Mouse (Mus musculus) lung, embryonic 14.5 days (tissue): ENCODE measurements around the gene Fam71e1. TPM values are rescaled to one million over a fixed set of nuclear protein-coding genes. Genes with fewer than 3 reads are reported as not detected.
A peak's percentile ranks its signal among the peaks of the same experiment; 100 is the strongest.

Source experiments
- ATAC-seq: fragments of 200-750 bp; cut with Nextera tagmentation; 2 replicates; pipeline ENCODE4 v1.8.0; 2017; ENCODE audit warnings: mild to moderate bottlenecking, moderate TSS enrichment, moderate library complexity; ENCODE audit not compliant: insufficient read depth
- DNase-seq: peaks from one replicate; pipeline ENCODE4 v3.0.0-alpha.2; 2015
- H3K27ac ChIP-seq: fragments of 300-500 bp; sonication (generic); 2 replicates; pipeline ENCODE4 v1.5.1; 2014; ENCODE audit warnings: low read depth, mild to moderate bottlenecking, moderate library complexity
- H3K27me3 ChIP-seq: fragments of 300-500 bp; sonication (generic); 2 replicates; pipeline ENCODE4 v1.6.1; 2014; ENCODE audit warnings: low read length, control low read depth; ENCODE audit not compliant: insufficient read depth
- H3K36me3 ChIP-seq: fragments of 300-500 bp; sonication (generic); 2 replicates; pipeline ENCODE4 v1.6.1; 2014; ENCODE audit warnings: control low read depth; ENCODE audit not compliant: insufficient read depth
- H3K4me1 ChIP-seq: fragments of 300-500 bp; sonication (generic); 2 replicates; pipeline ENCODE4 v1.6.1; 2014; ENCODE audit warnings: antibody characterized with exemption, control low read depth; ENCODE audit not compliant: insufficient read depth
- H3K4me2 ChIP-seq: fragments of 300-500 bp; sonication (generic); 2 replicates; pipeline ENCODE4 v1.6.1; 2014; ENCODE audit warnings: mild to moderate bottlenecking
- H3K4me3 ChIP-seq: fragments of 300-500 bp; sonication (generic); 2 replicates; pipeline ENCODE4 v1.5.1; 2014; ENCODE audit warnings: low read depth, low read length
- H3K9ac ChIP-seq: fragments of 300-500 bp; sonication (generic); 2 replicates; pipeline ENCODE4 v1.6.1; 2014
- H3K9me3 ChIP-seq: fragments of 300-500 bp; sonication (generic); 2 replicates; pipeline ENCODE4 v1.6.1; 2016; ENCODE audit warnings: low read depth, low read length, control low read depth
- CTCF ChIP-seq: IDR thresholded peaks from 2 replicates; pipeline ENCODE4 v1.5.1; 2016; ENCODE audit warnings: antibody characterized with exemption, low read depth
- WGBS: fragments of 180-500 bp; shearing (Covaris S2); extraction: QIAGEN DNeasy Blood & Tissue Kit; methylation state at CpG from one replicate; pipeline ENCODE4 v1.1.7; 2014; 5-methylcytosine and 5-hydroxymethylcytosine counted together
- polyA plus RNA-seq: library from polyadenylated mRNA; unstranded; fragments of >200 nt; fragmentation: Nextera tagmentation; extraction: Ambion mirVana; gene quantifications from 2 replicates; pipeline ENCODE4 v1.2.1, GENCODE M21; 2014

Gene Fam71e1
- polyA plus RNA-seq, 1 experiment from 2014 or later: 9.1 TPM

- peaks cover 53% of the 10 kb centered on the region for H3K27me3 ChIP-seq
- no peak overlapping the region for H3K9ac ChIP-seq
- DNase-seq: peak; percentile 71
- peak overlapping the region; percentile 48 for H3K4me2 ChIP-seq
- H3K9me3 ChIP-seq: no peaks in the 10 kb centered on the region
- H3K4me1 ChIP-seq: no peaks in the 10 kb centered on the region
- no peak for ATAC-seq
- H3K27ac ChIP-seq: no peak overlapping the region
- H3K4me3 ChIP-seq: peak overlapping the region; percentile 22
- 14% methylated on average over 77 of the region's 77 CpGs for WGBS
- no peaks in the 10 kb centered on the region for H3K36me3 ChIP-seq
- peak; percentile 61 for TF ChIP-seq CTCF
Observed at GRCm38 (mm10) chr7:44462218-44463055, 33.9 kb upstream of the Fam71e1 start.

GRCm38 (mm10) chr7:44463056-44463425, 33.3 kb upstream of the Fam71e1 start:
- H3K27me3 ChIP-seq: peaks cover 53% of the 10 kb centered on the region
- 32% methylated on average over 8 of the region's 8 CpGs for WGBS
- H3K4me3 ChIP-seq: no peak overlapping the region
- DNase-seq (no peak), ATAC-seq (no peak)
- H3K27ac ChIP-seq: no peak overlapping the region
- no peak for TF ChIP-seq CTCF
- no peak overlapping the region; the same call in 1 of the 2 replicates for H3K4me2 ChIP-seq
- no peaks in the 10 kb centered on the region for H3K9me3 ChIP-seq
- no peak overlapping the region for H3K9ac ChIP-seq
- H3K4me1 ChIP-seq: no peaks in the 10 kb centered on the region
- H3K36me3 ChIP-seq: no peaks in the 10 kb centered on the region

- ATAC-seq (no peak), DNase-seq (no peak)
- Histone ChIP-seq H3K27me3 (peaks cover 53% of the 10 kb centered on the region), H3K36me3 (no peaks in the 10 kb centered on the region), H3K27ac (no peak overlapping the region), H3K4me2 (no peak overlapping the region), H3K4me1 (0 out of 2 replicates have a peak, but pooled peaks cover 1% of the 10 kb centered on the region), H3K9me3 (no peaks in the 10 kb centered on the region), H3K4me3 (no peak overlapping the region), H3K9ac (no peak overlapping the region)
- no peak for TF ChIP-seq CTCF
- WGBS: 83% methylated on average over 10 of the region's 10 CpGs
Observed at GRCm38 (mm10) chr7:44463556-44464225, 32.7 kb upstream of the Fam71e1 start.

GRCm38 (mm10) chr7:44464511-44464910, 31.9 kb upstream of the Fam71e1 start:
- ATAC-seq: no peak
- 24% methylated on average over 4 of the region's 4 CpGs for WGBS
- Histone ChIP-seq H3K4me1 (peaks cover 9% of the 10 kb centered on the region; the same call in 1 of the 2 replicates), H3K36me3 (no peaks in the 10 kb centered on the region), H3K9me3 (no peaks in the 10 kb centered on the region), H3K27ac (no peak overlapping the region), H3K4me3 (no peak overlapping the region), H3K9ac (no peak overlapping the region), H3K27me3 (peaks cover 50% of the 10 kb centered on the region), H3K4me2 (no peak overlapping the region)
- no peak for TF ChIP-seq CTCF
- no peak for DNase-seq

GRCm38 (mm10) chr7:44465111-44465510, 31.3 kb upstream of the Fam71e1 start, which contains the start of gene Aspdh:
Gene Aspdh (plus strand): TSS chr7:44465391.
- Histone ChIP-seq H3K4me2 (no peak within 1 kb of the TSS), H3K36me3 (no peaks in the 10 kb centered on the region), H3K27me3 (peaks cover 45% of the 10 kb centered on the region), H3K4me3 (no peak within 1 kb of the TSS), H3K27ac (no peak within 1 kb of the TSS), H3K9me3 (no peaks in the 10 kb centered on the region), H3K4me1 (peaks cover 10% of the 10 kb centered on the region; the same call in 1 of the 2 replicates), H3K9ac (no peak within 1 kb of the TSS)
- ATAC-seq (no peak), DNase-seq (no peak)
- WGBS: 79% methylated on average over 2 of the region's 2 CpGs
- TF ChIP-seq CTCF: no peak

- WGBS: 76% methylated on average over 10 of the region's 10 CpGs
- Histone ChIP-seq H3K27me3 (peaks cover 34% of the 10 kb centered on the region), H3K4me2 (no peak overlapping the region), H3K9ac (no peak overlapping the region), H3K4me1 (peaks cover 10% of the 10 kb centered on the region; the same call in 1 of the 2 replicates), H3K4me3 (no peak overlapping the region), H3K36me3 (no peaks in the 10 kb centered on the region), H3K27ac (no peak overlapping the region), H3K9me3 (no peaks in the 10 kb centered on the region)
- ATAC-seq (no peak), DNase-seq (no peak)
- TF ChIP-seq CTCF: no peak
Observed at GRCm38 (mm10) chr7:44466006-44466887, 30.1 kb upstream of the Fam71e1 start.
